Mouse (Mus musculus) neural tube, embryonic 11.5 days (tissue): ENCODE data around the gene Cux2. TPM values are rescaled to one million over a fixed set of nuclear protein-coding genes. Genes with fewer than 3 reads are reported as not detected.

Source experiments
- ATAC-seq: fragments of 200-750 bp; cut with Nextera tagmentation; 2 replicates; pipeline ENCODE4 v1.8.0; 2017; ENCODE audit warnings: moderate number of reproducible peaks, mild to moderate bottlenecking, moderate TSS enrichment, moderate library complexity; ENCODE audit not compliant: insufficient read depth, low FRiP score, low TSS enrichment
- DNase-seq: peaks from one replicate; pipeline ENCODE4 v3.0.0-alpha.2; 2015; ENCODE audit warnings: low spot score
- H3K27ac ChIP-seq: fragments of 300-500 bp; sonication (generic); 2 replicates; pipeline ENCODE4 v1.5.1; 2014; ENCODE audit warnings: low read depth, mild to moderate bottlenecking, low read length
- H3K27me3 ChIP-seq: fragments of 300-500 bp; sonication (generic); 2 replicates; pipeline ENCODE4 v1.6.1; 2014; ENCODE audit warnings: mild to moderate bottlenecking, low read length, mixed read lengths; ENCODE audit not compliant: control insufficient read depth, insufficient read depth
- H3K36me3 ChIP-seq: fragments of 300-500 bp; sonication (generic); 2 replicates; pipeline ENCODE4 v1.6.1; 2014; ENCODE audit warnings: mild to moderate bottlenecking, low read length, moderate library complexity, mixed read lengths; ENCODE audit not compliant: control insufficient read depth, insufficient read depth
- H3K4me1 ChIP-seq: fragments of 300-500 bp; sonication (generic); 2 replicates; pipeline ENCODE4 v1.6.1; 2014; ENCODE audit warnings: low read length, mixed read lengths; ENCODE audit not compliant: control insufficient read depth, insufficient read depth
- H3K4me2 ChIP-seq: fragments of 300-500 bp; sonication (generic); 2 replicates; pipeline ENCODE4 v1.6.1; 2014; ENCODE audit warnings: low read depth, mild to moderate bottlenecking, moderate library complexity
- H3K4me3 ChIP-seq: fragments of 300-500 bp; sonication (generic); 2 replicates; pipeline ENCODE4 v1.5.1; 2014; ENCODE audit warnings: low read depth, low read length
- H3K9ac ChIP-seq: fragments of 300-500 bp; sonication (generic); 2 replicates; pipeline ENCODE4 v1.6.1; 2014; ENCODE audit warnings: mild to moderate bottlenecking, low read length
- H3K9me3 ChIP-seq: fragments of 300-500 bp; sonication (generic); 2 replicates; pipeline ENCODE4 v1.6.1; 2016; ENCODE audit warnings: low read length; ENCODE audit not compliant: control insufficient read depth
- WGBS: fragments of 180-500 bp; shearing (Covaris S2); extraction: QIAGEN DNeasy Blood & Tissue Kit; methylation state at CpG from one replicate; pipeline ENCODE4 v1.1.7; 2014; 5-methylcytosine and 5-hydroxymethylcytosine counted together
- polyA plus RNA-seq: library from polyadenylated mRNA; unstranded; fragments of >200 nt; fragmentation: Nextera tagmentation; extraction: Ambion mirVana; gene quantifications from 2 replicates; pipeline ENCODE4 v1.2.1, GENCODE M21; 2014

The Cux2 gene
- polyA plus RNA-seq, 1 experiment from 2014 or later = 12.7 TPM

DNA sequence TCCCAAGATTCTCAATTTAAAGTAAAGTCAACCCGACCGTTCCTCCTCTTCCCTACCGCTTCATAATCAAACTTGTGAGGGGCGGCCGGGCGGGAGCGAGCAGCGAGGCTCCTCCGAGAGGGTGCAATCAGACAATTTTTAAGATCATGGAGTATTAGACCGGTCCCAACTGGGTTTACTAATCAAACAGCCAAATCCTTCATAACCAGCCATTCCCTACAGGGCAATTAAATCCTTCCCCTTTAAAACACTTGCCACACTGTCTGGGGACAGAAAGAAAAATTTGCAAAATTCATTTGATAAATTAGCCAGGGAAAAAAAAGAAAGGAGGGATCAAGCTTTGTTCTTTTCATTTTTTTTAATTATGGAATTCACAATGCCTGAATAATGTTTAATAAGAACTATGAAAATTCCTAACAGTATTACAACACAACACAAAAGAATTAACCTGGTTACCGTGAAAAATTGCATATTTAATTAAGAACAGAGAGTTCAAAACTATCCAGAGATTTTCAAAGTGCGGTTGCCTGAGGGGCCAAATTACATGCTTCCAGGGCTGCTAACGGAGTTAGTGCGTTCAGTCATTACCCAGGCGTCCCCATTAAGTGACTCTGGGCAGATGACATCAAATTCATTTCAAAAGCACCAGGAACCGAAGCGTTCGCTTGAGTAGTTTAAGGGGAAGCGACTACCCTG lies 17.3 kb downstream of the Cux2 start:
- H3K9me3 ChIP-seq = no peaks in the 10 kb centered on the region
- no peaks in the 10 kb centered on the region for H3K27me3 ChIP-seq
- no peak overlapping the region for H3K4me2 ChIP-seq
- no peak for ATAC-seq
- no peak overlapping the region for H3K9ac ChIP-seq
- no peak overlapping the region for H3K27ac ChIP-seq
- H3K36me3 ChIP-seq = peaks cover 4% of the 10 kb centered on the region
- H3K4me3 ChIP-seq = no peak overlapping the region
- no peak for DNase-seq
- 65% methylated on average over 19 of the region's 19 CpGs for WGBS
- no peaks in the 10 kb centered on the region for H3K4me1 ChIP-seq

DNA sequence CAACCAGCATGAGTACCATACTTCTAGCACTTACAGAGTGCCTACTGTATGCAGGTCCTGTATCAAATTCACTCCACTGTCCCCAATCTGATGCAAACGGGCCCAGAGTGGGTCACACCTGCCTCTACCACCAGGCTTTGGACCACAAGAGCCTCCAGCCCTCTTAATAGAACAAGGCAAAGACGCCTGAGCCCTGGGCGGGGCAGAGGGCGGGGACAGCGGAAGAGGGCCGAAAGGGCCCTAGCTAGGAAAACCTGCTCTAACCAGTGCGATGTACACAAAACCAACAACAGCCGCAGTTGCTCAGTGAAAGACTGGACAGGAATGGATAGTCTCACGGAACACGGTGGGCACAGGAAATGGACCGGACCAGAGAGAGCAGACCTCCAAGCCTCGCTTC lies 18.8 kb downstream of the Cux2 start:
- Histone ChIP-seq H3K9me3 (no peaks in the 10 kb centered on the region), H3K9ac (no peak overlapping the region), H3K4me2 (no peak overlapping the region), H3K27ac (no peak overlapping the region), H3K27me3 (no peaks in the 10 kb centered on the region), H3K4me1 (no peaks in the 10 kb centered on the region), H3K36me3 (no peaks in the 10 kb centered on the region), H3K4me3 (no peak overlapping the region)
- ATAC-seq (no peak), DNase-seq (no peak)
- 69% methylated on average over 12 of the region's 12 CpGs for WGBS

DNA sequence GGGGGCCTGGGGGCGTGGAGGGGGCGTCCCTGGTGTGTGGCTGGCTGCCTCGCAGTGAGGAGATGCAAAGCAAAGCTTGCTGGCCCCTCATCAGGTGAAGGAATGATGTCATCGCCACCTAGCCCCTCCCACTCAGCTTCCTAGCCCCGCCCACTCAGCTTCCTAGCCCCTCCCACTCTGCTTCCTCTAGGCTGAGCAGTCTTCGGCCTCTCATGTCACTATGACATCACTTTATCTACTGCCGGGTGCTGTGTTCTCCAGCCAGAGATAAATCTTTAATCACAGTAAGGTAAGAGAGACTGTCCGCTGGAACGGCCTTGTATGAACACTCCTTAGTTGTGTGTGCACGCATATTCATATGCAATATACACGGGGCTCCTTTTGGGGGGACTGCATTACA lies 19.3 kb downstream of the Cux2 start:
- H3K27me3 ChIP-seq = no peaks in the 10 kb centered on the region
- ATAC-seq (no peak), DNase-seq (no peak)
- no peak overlapping the region for H3K4me2 ChIP-seq
- 70% methylated on average over 8 of the region's 11 CpGs for WGBS
- no peaks in the 10 kb centered on the region for H3K36me3 ChIP-seq
- no peaks in the 10 kb centered on the region for H3K4me1 ChIP-seq
- no peak overlapping the region for H3K27ac ChIP-seq
- H3K9ac ChIP-seq = no peak overlapping the region
- H3K4me3 ChIP-seq = no peak overlapping the region
- H3K9me3 ChIP-seq = no peaks in the 10 kb centered on the region

DNA sequence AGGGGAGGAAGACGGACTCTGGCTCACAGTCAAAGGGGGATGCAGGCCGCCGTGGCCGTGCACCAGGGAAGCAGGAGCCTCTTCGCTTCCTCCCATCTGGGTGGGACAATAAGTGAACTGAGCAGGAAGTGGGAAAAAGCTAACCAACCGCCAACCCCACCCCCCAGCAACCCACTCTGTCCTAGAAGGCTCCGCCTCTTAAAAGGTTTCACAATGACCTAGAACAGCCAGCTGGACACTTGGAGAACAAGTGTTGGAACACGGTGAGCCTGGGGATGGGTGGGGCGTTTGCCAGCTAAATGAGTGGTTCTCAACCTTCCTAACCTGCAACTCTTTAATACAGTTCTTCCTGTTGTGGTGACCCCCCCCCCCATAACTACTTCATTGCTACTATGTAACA lies 23.1 kb downstream of the Cux2 start:
- H3K9me3 ChIP-seq = no peaks in the 10 kb centered on the region
- H3K4me2 ChIP-seq = no peak overlapping the region
- no peak overlapping the region for H3K9ac ChIP-seq
- DNase-seq (no peak), ATAC-seq (no peak)
- 77% methylated on average over 9 of the region's 9 CpGs for WGBS
- no peak overlapping the region for H3K4me3 ChIP-seq
- no peaks in the 10 kb centered on the region for H3K27me3 ChIP-seq
- H3K36me3 ChIP-seq = no peaks in the 10 kb centered on the region
- H3K4me1 ChIP-seq = no peaks in the 10 kb centered on the region
- no peak overlapping the region for H3K27ac ChIP-seq

- ATAC-seq (no peak), DNase-seq (no peak)
- Histone ChIP-seq H3K27me3 (no peaks in the 10 kb centered on the region), H3K36me3 (no peaks in the 10 kb centered on the region), H3K27ac (no peak overlapping the region), H3K4me1 (no peaks in the 10 kb centered on the region), H3K4me2 (no peak overlapping the region), H3K9me3 (no peaks in the 10 kb centered on the region), H3K4me3 (no peak overlapping the region), H3K9ac (no peak overlapping the region)
- WGBS = 78% methylated on average over 7 of the region's 7 CpGs
Measured at GRCm38 (mm10) chr5:122026284-122026683, 23.6 kb downstream of the Cux2 start.

DNA sequence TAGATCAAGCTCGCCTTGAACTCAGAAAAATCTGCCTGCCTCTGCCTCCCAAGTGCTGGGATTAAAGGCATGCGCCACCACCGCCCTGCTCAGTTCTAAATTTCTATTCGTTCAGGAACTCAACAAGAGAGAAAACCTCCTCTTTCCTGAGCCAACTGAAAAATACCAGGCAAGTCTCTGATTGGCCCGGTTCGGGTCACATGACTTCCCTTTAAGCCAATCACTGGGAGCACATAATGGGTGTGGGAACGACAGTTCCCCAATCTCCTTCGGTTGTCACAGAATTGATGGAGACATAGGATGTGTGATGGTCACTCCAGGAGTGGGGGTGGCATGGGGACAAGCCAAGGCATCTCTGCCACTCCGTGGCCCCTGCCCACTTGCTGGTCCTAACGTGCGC lies 24.8 kb downstream of the Cux2 start:
- no peak overlapping the region for H3K27ac ChIP-seq
- no peaks in the 10 kb centered on the region for H3K36me3 ChIP-seq
- ATAC-seq = no peak
- no peaks in the 10 kb centered on the region for H3K27me3 ChIP-seq
- WGBS = 93% methylated on average over 11 of the region's 11 CpGs
- no peak for DNase-seq
- no peak overlapping the region for H3K9ac ChIP-seq
- H3K4me3 ChIP-seq = no peak overlapping the region
- no peak overlapping the region for H3K4me2 ChIP-seq
- no peaks in the 10 kb centered on the region for H3K9me3 ChIP-seq
- no peaks in the 10 kb centered on the region for H3K4me1 ChIP-seq

DNA sequence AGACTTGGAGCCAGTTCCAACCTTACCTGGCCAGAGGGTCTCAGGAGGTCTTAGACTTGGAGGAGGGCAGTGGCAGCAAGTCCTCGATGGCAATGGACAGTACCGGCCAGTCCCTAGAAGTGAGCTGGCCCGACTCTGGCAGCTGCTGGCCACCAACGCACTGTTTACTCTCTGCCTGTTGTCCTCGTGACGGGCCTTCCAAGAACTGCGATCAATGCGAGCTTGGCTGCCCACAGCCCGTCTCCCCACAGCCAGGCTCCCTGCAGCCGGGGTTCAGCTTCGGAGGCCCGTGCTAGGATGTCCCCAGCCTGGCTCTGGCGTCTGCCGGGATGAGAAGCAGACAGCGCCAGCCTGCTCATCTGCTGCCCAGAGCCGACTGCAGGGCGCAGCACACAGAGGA lies 30.6 kb downstream of the Cux2 start:
- no peaks in the 10 kb centered on the region for H3K36me3 ChIP-seq
- no peak for DNase-seq
- peak overlapping the region; percentile 29; the same call in 1 of the 2 replicates for H3K9ac ChIP-seq
- peak overlapping the region; percentile 77; the same call in 1 of the 2 replicates for H3K27ac ChIP-seq
- H3K27me3 ChIP-seq = no peaks in the 10 kb centered on the region
- H3K4me2 ChIP-seq = no peak overlapping the region
- no peak for ATAC-seq
- peaks cover 11% of the 10 kb centered on the region; the same call in 1 of the 2 replicates for H3K4me1 ChIP-seq
- H3K4me3 ChIP-seq = no peak overlapping the region
- H3K9me3 ChIP-seq = no peaks in the 10 kb centered on the region
- 80% methylated on average over 17 of the region's 17 CpGs for WGBS

GRCm38 (mm10) chr5:122017778-122018177 lies 32.1 kb downstream of the Cux2 start:
- Histone ChIP-seq H3K9me3 (no peaks in the 10 kb centered on the region), H3K27me3 (no peaks in the 10 kb centered on the region), H3K4me3 (no peak overlapping the region), H3K4me1 (peaks cover 11% of the 10 kb centered on the region; the same call in 1 of the 2 replicates), H3K9ac (no peak overlapping the region), H3K27ac (peak overlapping the region; percentile 77), H3K36me3 (no peaks in the 10 kb centered on the region), H3K4me2 (no peak overlapping the region)
- ATAC-seq (no peak), DNase-seq (no peak)
- WGBS = 48% methylated on average over 9 of the region's 9 CpGs

- H3K9me3 ChIP-seq = no peaks in the 10 kb centered on the region
- ATAC-seq = no peak
- H3K27ac ChIP-seq = peak overlapping the region; percentile 77
- H3K4me1 ChIP-seq = peaks cover 11% of the 10 kb centered on the region; the same call in 1 of the 2 replicates
- peak overlapping the region; percentile 19; the same call in 1 of the 2 replicates for H3K4me2 ChIP-seq
- H3K36me3 ChIP-seq = no peaks in the 10 kb centered on the region
- no peaks in the 10 kb centered on the region for H3K27me3 ChIP-seq
- peak; percentile 68 for DNase-seq
- 45% methylated on average over 13 of the region's 13 CpGs for WGBS
- no peak overlapping the region for H3K4me3 ChIP-seq
- no peak overlapping the region for H3K9ac ChIP-seq
Measured at GRCm38 (mm10) chr5:122017269-122017668, 32.6 kb downstream of the Cux2 start.
